Mouse (Mus musculus): ENCODE measurements at regions not wholly inside any gene's neighbourhood (a gene's known extent, or its start where the extent isn't known, plus 50 kb on each side); places are given as distances from the start of the nearest gene placed in this dataset.

DNA sequence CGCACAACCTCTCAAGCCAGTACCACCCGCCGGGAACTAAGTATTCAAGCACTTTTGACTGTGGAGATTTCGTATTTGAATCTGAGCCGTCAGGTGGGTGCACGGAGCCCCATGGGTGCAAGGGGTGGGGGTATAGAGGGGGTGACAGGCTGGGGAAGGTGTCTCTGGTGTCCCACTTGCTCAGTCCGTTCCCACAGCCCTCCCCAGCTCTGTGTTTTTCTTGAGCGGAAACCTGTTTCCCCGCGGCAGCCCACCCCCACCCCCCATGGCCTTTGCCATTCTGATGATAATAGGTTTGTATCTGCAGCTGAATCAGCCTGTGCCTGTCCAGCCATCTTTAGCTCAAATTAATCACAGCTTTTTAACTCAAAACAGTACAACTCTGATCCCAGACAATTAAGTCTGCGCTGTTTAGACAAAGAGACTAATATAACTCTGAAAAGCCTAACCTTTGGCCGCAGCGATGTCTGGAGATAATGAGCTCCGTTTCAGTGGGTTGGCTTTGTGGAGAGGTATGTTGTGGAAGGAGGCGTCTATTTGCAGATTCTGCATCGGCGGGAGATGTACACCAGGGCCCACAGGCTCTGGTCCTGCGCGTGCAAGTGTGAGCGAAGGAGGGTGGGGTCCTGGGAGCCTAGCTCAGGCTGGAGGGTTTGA, 437.0 kb downstream of the Vrk1 start:
- TF ChIP-seq CTCF (IDR thresholded peaks at IDR 0.05; ENCODE audit: low read depth) (no peak), EP300 (IDR thresholded peaks at IDR 0.05; ENCODE audit: low read depth) (no peak)

All from liver, postnatal 0 days (tissue).